Mouse (Mus musculus): ENCODE data around the gene Fam160a1. TPM values are rescaled to one million over a fixed set of nuclear protein-coding genes. Genes with fewer than 3 reads are reported as not detected.

Fam160a1 gene
- polyA plus RNA-seq, 1 experiment from 2014 or later = 7.7 TPM

- ATAC-seq (replicated peaks; ENCODE audit: insufficient number of reproducible peaks, insufficient read depth, low FRiP score, low read depth) = no peak
- Histone ChIP-seq H3K9ac (no peak overlapping the region), H3K9me3 (replicated peaks) (no peaks in the 10 kb centered on the region), H3K4me1 (replicated peaks) (peaks cover 16% of the 10 kb centered on the region), H3K27ac (no peak overlapping the region), H3K36me3 (no peaks in the 10 kb centered on the region), H3K27me3 (no peaks in the 10 kb centered on the region), H3K4me3 (no peak overlapping the region), H3K4me2 (no peak overlapping the region)
- WGBS = 90% methylated on average over 1 of the region's 1 CpGs
Observed at GRCm38 (mm10) chr3:85846316-85846715, 29.2 kb upstream of the Fam160a1 start.

GRCm38 (mm10) chr3:85845341-85845740 is 28.2 kb upstream of the Fam160a1 start:
- Histone ChIP-seq H3K36me3 (no peaks in the 10 kb centered on the region), H3K4me3 (no peak overlapping the region), H3K4me1 (replicated peaks) (peaks cover 16% of the 10 kb centered on the region), H3K9me3 (replicated peaks) (no peaks in the 10 kb centered on the region), H3K9ac (no peak overlapping the region), H3K27me3 (no peaks in the 10 kb centered on the region), H3K4me2 (no peak overlapping the region), H3K27ac (no peak overlapping the region)
- 71% methylated on average over 6 of the region's 6 CpGs for WGBS
- ATAC-seq (replicated peaks; ENCODE audit: insufficient number of reproducible peaks, insufficient read depth, low FRiP score, low read depth) = no peak

- Histone ChIP-seq H3K9ac (no peak overlapping the region), H3K4me2 (no peak overlapping the region), H3K9me3 (replicated peaks) (no peaks in the 10 kb centered on the region), H3K27ac (peak overlapping the region; percentile 87), H3K4me3 (no peak overlapping the region), H3K27me3 (no peaks in the 10 kb centered on the region), H3K4me1 (replicated peaks) (peaks cover 16% of the 10 kb centered on the region), H3K36me3 (no peaks in the 10 kb centered on the region)
- no peak for ATAC-seq (replicated peaks; ENCODE audit: insufficient number of reproducible peaks, insufficient read depth, low FRiP score, low read depth)
Observed at GRCm38 (mm10) chr3:85842881-85843218, 25.8 kb upstream of the Fam160a1 start.

- no peak for ATAC-seq (replicated peaks; ENCODE audit: insufficient number of reproducible peaks, insufficient read depth, low FRiP score, low read depth)
- H3K27ac ChIP-seq = peak overlapping the region; percentile 87
- WGBS = 22% methylated on average over 9 of the region's 9 CpGs
- H3K4me3 ChIP-seq = no peak overlapping the region
- no peaks in the 10 kb centered on the region for H3K36me3 ChIP-seq
- H3K9me3 ChIP-seq (replicated peaks) = no peaks in the 10 kb centered on the region
- H3K4me2 ChIP-seq = peak overlapping the region; percentile 36
- 0 out of 2 replicates have a peak overlapping the region, but pooled peaks have one; percentile 13 for H3K9ac ChIP-seq
- H3K4me1 ChIP-seq (replicated peaks) = peaks cover 16% of the 10 kb centered on the region
- H3K27me3 ChIP-seq = no peaks in the 10 kb centered on the region
Observed at GRCm38 (mm10) chr3:85842177-85842880, 25.2 kb upstream of the Fam160a1 start.

GRCm38 (mm10) chr3:85841454-85842176 is 24.5 kb upstream of the Fam160a1 start:
- Histone ChIP-seq H3K36me3 (no peaks in the 10 kb centered on the region), H3K27me3 (no peaks in the 10 kb centered on the region), H3K9ac (0 out of 2 replicates have a peak overlapping the region, but pooled peaks have one; percentile 13), H3K4me3 (no peak overlapping the region), H3K4me1 (replicated peaks) (peaks cover 16% of the 10 kb centered on the region), H3K27ac (peak overlapping the region; percentile 87), H3K4me2 (peak overlapping the region; percentile 36; the same call in 1 of the 2 replicates), H3K9me3 (replicated peaks) (no peaks in the 10 kb centered on the region)
- WGBS = 48% methylated on average over 2 of the region's 2 CpGs
- no peak for ATAC-seq (replicated peaks; ENCODE audit: insufficient number of reproducible peaks, insufficient read depth, low FRiP score, low read depth)

- Histone ChIP-seq H3K27ac (no peak overlapping the region), H3K36me3 (no peaks in the 10 kb centered on the region), H3K4me1 (replicated peaks) (no peaks in the 10 kb centered on the region; the same call in 1 of the 2 replicates), H3K4me3 (no peak overlapping the region), H3K27me3 (no peaks in the 10 kb centered on the region), H3K4me2 (no peak overlapping the region), H3K9ac (no peak overlapping the region), H3K9me3 (replicated peaks) (no peaks in the 10 kb centered on the region)
- ATAC-seq (replicated peaks; ENCODE audit: insufficient number of reproducible peaks, insufficient read depth, low FRiP score, low read depth) = no peak
- 74% methylated on average over 1 of the region's 1 CpGs for WGBS
Observed at GRCm38 (mm10) chr3:85833627-85834026, 16.5 kb upstream of the Fam160a1 start.

- no peak overlapping the region for H3K4me3 ChIP-seq
- no peaks in the 10 kb centered on the region for H3K9me3 ChIP-seq (replicated peaks)
- no peaks in the 10 kb centered on the region for H3K4me1 ChIP-seq (replicated peaks)
- 79% methylated on average over 10 of the region's 10 CpGs for WGBS
- no peak overlapping the region for H3K9ac ChIP-seq
- H3K27me3 ChIP-seq = no peaks in the 10 kb centered on the region
- ATAC-seq (replicated peaks; ENCODE audit: insufficient number of reproducible peaks, insufficient read depth, low FRiP score, low read depth) = no peak
- no peaks in the 10 kb centered on the region for H3K36me3 ChIP-seq
- no peak overlapping the region for H3K4me2 ChIP-seq
- no peak overlapping the region for H3K27ac ChIP-seq
Observed at GRCm38 (mm10) chr3:85832490-85833155, 15.5 kb upstream of the Fam160a1 start.

DNA sequence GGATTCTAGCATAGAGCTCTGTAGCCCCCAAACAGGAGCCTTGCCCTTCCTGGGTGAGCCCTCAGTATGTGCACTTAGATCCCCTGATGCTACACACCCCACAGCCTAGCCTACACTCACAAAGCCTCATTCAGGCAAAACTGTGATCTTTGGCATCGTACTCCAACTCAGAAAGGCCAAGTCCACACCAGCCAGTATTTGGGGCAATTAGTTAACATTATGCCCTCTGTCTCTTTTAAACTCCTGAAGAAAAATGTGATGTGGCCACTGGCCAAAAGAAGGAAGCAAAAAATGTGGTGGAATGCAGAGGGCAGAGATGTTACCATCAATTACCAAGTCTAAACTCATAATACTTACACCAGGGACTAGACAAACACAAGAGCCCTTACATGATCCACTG is 14.7 kb upstream of the Fam160a1 start:
- Histone ChIP-seq H3K9me3 (replicated peaks) (no peaks in the 10 kb centered on the region), H3K27me3 (no peaks in the 10 kb centered on the region), H3K4me1 (replicated peaks) (0 out of 2 replicates have a peak, but pooled peaks cover 3% of the 10 kb centered on the region), H3K4me3 (no peak overlapping the region), H3K36me3 (no peaks in the 10 kb centered on the region), H3K27ac (no peak overlapping the region), H3K4me2 (no peak overlapping the region), H3K9ac (no peak overlapping the region)
- 81% methylated on average over 1 of the region's 1 CpGs for WGBS
- no peak for ATAC-seq (replicated peaks; ENCODE audit: insufficient number of reproducible peaks, insufficient read depth, low FRiP score, low read depth)

DNA sequence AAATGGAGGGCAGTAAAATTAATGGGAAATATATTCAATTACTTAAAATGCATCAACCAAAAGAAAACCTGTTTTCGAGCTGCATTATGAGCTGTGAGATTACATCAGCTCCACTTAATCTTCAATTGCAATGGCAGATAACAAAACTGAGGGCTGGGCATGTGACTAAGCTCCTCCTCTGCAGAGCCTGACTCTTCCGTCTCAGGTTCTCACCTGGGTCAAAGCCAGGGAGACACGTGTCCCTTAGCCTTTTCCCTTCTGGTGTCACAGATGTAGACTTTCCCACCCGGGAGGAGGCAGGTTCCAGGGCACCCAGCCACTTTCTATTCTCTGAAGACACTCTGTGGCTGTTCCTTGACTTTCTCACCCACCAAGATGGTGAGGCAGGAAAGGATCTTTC is 12.0 kb upstream of the Fam160a1 start:
- no peak for ATAC-seq (replicated peaks; ENCODE audit: insufficient number of reproducible peaks, insufficient read depth, low FRiP score, low read depth)
- Histone ChIP-seq H3K4me1 (replicated peaks) (0 out of 2 replicates have a peak, but pooled peaks cover 3% of the 10 kb centered on the region), H3K9me3 (replicated peaks) (no peaks in the 10 kb centered on the region), H3K4me3 (no peak overlapping the region), H3K4me2 (no peak overlapping the region), H3K27ac (no peak overlapping the region), H3K9ac (no peak overlapping the region), H3K27me3 (no peaks in the 10 kb centered on the region), H3K36me3 (no peaks in the 10 kb centered on the region)
- WGBS = 49% methylated on average over 4 of the region's 4 CpGs

DNA sequence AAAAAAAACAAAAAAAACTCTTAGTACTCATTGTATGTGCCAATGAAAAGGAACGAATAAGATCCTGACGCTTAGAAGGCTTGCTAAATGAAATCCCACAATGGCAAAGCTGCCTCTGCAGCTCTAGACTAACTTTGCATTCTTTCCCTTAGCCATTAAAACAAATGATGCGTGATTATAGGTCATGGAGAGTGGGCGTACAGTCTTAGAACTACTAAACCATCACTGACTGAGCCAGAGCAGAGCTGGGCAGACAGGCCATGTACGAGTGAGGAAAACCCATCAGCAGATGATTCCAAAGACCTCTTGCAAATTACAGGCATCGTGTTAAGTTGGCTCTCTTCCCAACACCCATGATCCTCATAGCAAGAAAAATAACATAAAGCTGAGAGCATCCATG is 10.7 kb upstream of the Fam160a1 start:
- Histone ChIP-seq H3K27ac (no peak overlapping the region), H3K27me3 (no peaks in the 10 kb centered on the region), H3K4me1 (replicated peaks) (0 out of 2 replicates have a peak, but pooled peaks cover 3% of the 10 kb centered on the region), H3K4me3 (no peak overlapping the region), H3K4me2 (no peak overlapping the region), H3K9ac (no peak overlapping the region), H3K9me3 (replicated peaks) (no peaks in the 10 kb centered on the region), H3K36me3 (no peaks in the 10 kb centered on the region)
- whole genome bisulfite sequencing = 74% methylated on average over 6 of the region's 6 CpGs
- ATAC-seq (replicated peaks; ENCODE audit: insufficient number of reproducible peaks, insufficient read depth, low FRiP score, low read depth) = no peak

- 48% methylated on average over 4 of the region's 4 CpGs for WGBS
- Histone ChIP-seq H3K4me2 (no peak overlapping the region), H3K4me1 (replicated peaks) (0 out of 2 replicates have a peak, but pooled peaks cover 3% of the 10 kb centered on the region), H3K9me3 (replicated peaks) (no peaks in the 10 kb centered on the region), H3K27me3 (no peaks in the 10 kb centered on the region), H3K27ac (no peak overlapping the region), H3K9ac (no peak overlapping the region), H3K36me3 (no peaks in the 10 kb centered on the region), H3K4me3 (no peak overlapping the region)
- ATAC-seq (replicated peaks; ENCODE audit: insufficient number of reproducible peaks, insufficient read depth, low FRiP score, low read depth) = no peak
Observed at GRCm38 (mm10) chr3:85827283-85827682, 10.2 kb upstream of the Fam160a1 start.

Measured in heart, embryonic 15.5 days (tissue).